Mouse (Mus musculus) retina, adult 2 months (tissue): ENCODE measurements around the gene Itgad.
"Not testable (repeated sequence)": the region's sequence is repeated elsewhere in the genome, so short reads cannot be mapped to it uniquely, and the experiment has no call there.

ENCODE experiments used
- DNase-seq: peaks from one replicate; pipeline ENCODE4 v3.0.0-alpha.2; 2012; ENCODE audit warnings: low read depth, low spot score

The Itgad gene

DNA sequence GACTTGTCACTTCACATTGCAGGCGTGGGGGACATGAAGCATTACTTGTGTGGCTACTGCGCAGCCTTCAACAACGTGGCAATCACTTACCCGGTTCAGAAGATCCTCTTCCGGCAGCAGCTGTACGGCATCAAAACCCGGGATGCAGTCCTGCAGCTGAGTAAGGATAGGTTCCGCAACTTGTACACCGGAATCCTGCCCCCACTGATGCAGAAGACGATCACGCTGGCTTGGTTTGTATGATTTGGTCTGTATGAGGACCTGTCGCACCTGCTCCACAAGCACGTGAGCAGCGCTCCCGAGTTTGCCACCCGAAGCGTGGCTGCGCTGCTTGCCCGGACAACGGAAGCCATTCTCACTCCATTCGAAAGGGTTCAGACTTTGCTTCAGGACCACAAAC, at the start of gene Itgad:
TSS of gene Itgad (plus strand) at position 301 of the 400 bp plus-strand sequence.
- DNase-seq = no peak

DNA sequence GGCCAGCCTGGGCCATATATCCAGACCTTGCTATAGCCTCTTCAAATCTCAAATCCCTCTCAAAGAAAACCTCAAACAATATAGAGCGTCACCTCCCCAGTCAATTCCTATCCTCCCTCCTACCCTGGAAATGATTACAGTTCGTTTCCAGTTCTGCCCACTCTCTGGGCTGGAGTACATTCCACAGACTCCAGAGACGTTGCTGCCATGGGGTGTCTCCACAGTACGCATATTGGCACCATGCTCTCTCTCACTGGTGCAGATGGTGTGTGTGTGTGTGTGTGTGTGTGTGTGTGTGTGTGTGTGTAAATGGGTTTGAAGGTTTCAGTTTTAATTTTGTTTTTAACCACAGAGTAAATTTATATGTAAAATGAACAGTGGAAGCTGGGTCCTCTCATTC, 48.9 kb upstream of the Itgad start:
- DNase-seq = no peak

GRCm38 (mm10) chr7:128107462-128107861, 46.7 kb upstream of the Itgad start:
- DNase-seq = no peak

- DNase-seq = no peak
Measured at GRCm38 (mm10) chr7:128110314-128110713, 43.9 kb upstream of the Itgad start.

DNA sequence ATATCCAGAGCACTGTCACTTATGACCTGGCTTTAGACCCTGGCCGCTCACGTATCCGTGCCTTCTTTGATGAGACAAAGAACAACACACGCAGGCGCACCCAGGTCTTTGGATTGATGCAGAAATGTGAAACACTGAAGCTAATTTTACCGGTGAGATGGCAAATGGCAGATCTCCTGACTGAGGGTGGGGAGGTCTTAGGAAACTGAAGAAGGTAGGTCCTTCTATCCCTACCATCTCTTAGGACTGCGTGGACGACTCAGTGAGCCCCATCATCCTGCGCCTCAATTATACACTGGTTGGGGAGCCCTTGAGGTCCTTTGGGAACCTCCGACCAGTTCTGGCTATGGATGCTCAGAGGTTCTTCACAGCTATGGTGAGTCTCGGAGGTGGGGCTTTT, 42.0 kb upstream of the Itgad start:
- DNase-seq = no peak

DNA sequence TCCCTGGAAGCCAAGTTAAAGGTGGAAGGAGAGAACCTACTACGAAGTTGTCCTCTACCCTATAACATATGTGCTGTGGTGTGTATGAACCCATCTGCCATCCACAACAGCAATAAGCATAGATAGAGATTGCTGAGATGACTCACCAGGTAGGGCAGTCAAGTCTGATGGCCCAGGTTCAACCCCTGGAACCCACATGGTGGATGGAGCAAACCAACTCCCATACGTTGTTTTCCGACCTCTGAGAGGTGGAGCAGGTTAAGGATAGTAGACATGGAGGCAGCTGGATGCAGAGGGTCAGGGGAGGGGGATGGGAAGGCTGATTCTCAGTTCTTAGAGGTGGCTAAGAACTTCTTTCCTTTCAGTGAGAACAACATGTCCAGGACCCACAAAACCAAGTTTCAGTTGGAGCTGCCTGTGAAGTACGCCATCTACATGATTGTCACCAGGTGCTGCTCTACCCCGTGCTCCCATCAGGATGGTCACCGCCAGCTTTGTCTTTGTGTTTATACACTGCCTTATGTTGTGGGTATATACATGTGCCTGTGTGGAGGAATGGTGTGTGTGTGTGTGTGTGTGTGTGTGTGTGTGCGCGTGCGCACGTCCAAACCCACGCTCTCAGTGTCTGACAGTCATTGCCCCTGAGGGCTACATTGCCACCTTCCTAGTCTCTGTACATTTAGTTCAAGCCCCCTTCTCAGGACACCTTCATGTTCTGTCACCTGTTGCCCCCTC, 39.6 kb upstream of the Itgad start:
- DNase-seq = no peak

DNA sequence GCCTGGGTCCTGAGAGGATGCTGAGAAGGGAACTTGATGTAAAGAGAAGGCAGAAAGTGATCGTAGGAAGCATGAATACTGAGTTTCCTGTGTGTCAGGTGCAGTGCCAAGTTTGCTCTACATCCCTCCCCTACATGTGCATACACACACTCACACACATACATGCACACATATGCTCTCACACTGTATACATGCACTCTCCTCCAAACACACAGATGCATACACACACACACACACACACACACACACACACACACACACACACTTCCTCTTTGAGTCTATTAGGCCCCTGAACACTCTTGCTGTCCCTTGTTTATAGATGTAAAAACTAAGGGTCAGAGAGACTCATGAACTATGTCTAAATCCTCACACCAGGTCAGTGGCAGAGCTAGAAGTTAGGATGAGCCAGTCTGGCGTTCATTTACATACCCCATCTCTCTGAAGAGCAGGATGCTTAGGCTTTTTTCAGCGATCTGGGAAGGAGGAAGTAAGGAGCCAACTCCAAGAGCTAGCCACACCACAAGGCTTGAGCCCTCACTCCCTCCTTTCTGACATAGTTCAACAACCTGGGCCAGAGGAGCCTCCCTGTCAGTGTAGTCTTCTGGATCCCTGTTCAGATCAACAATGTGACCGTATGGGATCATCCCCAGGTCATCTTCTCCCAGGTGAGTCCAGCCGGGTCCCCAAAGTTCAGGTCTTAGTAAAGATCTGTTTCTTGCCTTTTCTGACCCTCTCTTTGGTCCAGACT, 38.8 kb upstream of the Itgad start:
- no peak for DNase-seq

GRCm38 (mm10) chr7:128116396-128116795, 37.8 kb upstream of the Itgad start:
- DNase-seq = no peak

DNA sequence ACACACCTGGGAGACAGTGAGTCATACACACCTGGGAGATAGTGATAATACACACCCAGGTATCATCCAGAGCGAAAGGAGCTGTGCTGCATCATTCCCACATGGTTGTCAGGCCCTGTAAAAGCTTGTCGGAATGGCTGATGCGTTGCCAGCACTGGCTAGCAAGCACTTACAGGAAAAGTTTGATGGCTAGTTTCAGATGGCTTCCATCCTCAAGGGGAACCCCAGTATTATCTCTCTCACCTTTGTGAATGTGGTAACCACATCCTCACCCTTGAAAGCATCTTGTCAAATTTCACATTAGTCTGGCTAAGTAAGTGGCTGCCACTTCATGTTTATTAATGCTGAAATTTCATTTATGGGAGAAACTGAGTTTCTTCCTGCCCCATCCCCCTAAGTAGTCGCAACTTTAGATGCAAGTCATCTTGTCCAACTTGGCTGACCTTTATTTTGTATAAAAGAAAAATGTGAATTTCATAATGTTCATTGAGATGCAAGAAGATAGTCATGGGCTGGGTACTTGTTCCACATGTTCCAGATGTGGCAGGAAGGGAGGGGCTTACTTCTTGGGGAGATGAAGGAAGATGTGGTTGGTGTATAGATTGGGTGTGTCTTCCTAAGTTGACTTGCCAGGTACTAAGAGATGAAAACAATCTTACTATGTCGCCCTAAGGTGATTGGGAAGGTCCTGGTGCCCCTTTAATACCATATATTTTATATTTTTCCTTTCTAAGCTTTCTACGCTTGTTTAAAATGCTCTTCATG, 34.3 kb upstream of the Itgad start:
- DNase-seq = no peak

DNA sequence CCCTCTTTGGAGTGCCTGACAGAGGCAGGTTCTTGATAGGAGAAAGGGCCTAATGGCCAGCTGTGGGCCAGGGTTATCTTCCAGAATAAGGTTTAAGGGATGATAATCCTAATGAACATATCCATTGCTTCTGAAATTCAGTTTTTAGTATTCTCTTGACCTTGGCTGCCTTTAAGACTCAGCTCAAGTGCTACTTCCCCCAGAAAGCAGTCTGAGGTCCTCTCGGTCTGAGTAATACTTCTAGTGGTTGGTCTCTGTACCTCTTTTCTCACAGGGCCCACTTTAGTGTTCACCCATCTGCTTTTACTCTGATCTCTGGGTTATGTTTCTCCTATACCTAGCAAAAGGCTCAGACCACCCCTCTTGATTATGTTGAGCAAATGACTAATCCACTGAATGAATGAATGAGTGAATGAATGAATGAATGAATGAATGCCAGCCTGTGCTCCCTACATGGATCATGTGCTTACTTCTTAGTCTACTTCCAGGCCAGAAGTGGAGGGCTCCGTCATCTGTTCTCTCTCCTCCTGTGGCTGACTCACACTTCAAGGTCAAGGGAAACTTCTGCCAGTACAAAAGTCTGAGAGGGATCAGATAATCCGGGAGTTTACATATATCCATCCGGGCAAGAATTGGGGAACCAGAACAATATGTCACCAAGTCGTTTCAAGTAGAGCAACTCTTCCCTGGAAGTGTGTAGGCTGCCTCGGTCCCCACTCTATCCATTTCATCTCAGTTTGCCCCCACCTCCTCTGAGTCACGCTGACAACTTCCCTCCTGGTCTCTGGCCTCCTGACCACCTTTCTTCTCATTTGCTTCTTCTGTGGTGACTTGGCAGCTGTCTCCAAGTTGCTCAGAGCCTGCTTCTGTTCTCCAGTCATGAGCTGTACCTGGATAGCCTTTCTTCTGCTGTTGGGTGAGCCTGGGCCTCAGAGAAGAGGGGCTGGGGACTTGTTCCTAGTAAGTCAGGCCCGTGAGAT, 25.1 kb upstream of the Itgad start, which contains the start of gene Itgax:
TSS of gene Itgax (plus strand) at position 807 of the 980 bp plus-strand sequence.
- DNase-seq = no peak

DNA sequence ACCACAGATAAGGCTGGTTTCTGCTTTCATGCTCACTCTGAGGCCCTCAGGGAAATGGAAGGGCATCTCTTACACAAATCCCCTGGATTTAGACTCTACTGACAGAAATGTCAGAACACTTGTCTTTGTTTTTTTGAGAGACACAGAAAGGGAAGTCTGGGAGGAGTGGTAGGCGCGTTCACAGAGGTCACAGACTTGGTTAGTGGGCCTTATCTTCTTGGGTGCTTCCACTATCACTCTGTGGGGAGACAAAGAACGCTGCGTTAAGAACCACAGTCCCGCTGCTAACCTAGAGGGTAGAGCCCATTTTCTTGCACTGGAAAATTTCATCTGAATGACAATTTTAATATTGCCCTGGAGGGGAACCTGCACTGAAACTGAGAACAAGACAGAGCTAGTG, 22.0 kb upstream of the Itgad start:
- DNase-seq = no peak

DNA sequence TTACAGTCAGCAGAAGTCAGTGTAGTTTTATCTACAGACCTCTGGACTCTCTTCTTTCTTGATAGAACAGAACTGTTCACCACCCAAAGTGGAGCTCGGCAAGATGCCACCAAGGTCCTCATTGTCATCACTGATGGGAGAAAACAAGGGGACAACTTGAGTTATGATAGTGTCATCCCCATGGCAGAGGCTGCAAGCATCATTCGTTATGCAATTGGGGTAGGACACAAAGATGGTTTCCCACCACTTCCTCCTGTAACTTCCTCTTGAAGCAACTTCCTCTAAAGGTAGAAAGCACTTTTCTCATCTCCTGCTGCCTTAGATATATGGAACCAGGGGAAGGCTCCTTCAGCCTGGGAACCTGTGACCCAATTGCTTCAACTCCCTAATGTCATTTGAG, 20.6 kb upstream of the Itgad start:
- DNase-seq = no peak

GRCm38 (mm10) chr7:128136927-128137326, 17.2 kb upstream of the Itgad start:
- DNase-seq = no peak

DNA sequence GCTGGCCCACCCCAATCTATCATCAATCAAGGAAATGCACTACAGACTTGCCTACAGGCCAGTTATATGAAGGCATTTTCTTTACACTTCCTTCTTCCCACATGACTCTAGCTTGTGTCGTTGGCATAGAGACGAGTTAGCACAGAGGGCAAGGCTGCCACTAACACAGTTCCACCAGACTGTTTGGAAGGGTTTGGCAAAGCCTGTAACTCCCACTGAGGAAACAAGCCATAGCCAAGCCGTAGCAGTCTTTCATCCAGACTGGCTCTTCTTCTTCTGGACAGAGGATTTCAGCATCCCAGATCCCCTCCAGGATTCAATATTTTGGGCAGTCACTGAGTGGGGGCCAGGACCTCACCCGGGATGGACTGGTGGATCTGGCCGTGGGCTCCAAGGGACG, 14.6 kb upstream of the Itgad start:
- DNase-seq = no peak

DNA sequence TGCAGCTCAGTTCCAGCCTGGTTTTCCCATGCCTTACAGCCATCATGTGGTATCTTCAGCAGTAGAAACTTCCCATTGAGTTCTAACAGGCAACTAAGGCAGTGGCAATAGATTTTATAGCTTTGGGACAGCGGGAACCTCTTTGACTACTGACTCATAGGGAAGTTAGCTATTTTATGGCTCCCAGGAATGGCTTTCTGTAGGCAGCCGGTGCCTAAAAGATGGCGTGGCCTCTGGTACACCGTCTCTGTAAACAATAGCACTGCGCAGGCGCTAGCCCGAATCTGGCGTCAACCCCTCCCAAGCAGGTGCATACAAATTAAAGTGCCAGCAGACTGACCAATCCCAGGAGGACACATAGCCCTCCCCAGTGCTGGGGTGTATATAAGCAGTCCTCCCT, 3.2 kb upstream of the Itgad start:
- no peak for DNase-seq

GRCm38 (mm10) chr7:128154924-128155323, 748 bp downstream of the Itgad start:
- no peak for DNase-seq

- not testable (repeated sequence) for DNase-seq
Measured at GRCm38 (mm10) chr7:128158688-128159354, 4.6 kb downstream of the Itgad start.

GRCm38 (mm10) chr7:128164001-128164400, 9.8 kb downstream of the Itgad start:
- no peak for DNase-seq

GRCm38 (mm10) chr7:128166391-128166790, 12.2 kb downstream of the Itgad start:
- no peak for DNase-seq

DNA sequence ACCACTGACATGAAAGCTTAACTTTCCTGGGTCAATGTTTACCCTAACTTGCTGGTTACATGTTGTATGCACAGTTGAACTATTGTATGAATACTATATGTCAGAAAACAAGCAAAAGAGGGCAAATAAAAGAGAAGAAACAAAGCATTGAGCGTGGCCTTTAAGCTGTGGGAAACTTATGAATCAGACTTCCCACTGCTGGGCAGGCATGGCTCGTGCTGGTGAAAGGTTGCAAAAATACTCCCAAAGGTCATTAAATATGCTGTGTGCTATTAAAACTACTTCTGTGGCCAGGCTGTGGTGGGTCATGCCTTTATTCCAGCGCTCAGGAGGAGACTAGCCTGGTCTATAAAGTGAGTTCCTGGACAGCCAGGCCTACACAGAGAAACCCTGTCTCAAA, 15.8 kb downstream of the Itgad start:
- DNase-seq = no peak

- no peak for DNase-seq
Measured at GRCm38 (mm10) chr7:128178385-128178784, 24.2 kb downstream of the Itgad start.
